Mouse (Mus musculus) adrenal gland, postnatal 0 days (tissue): Measurements from ENCODE around the gene Cabin1. TPM values are rescaled to one million over a fixed set of nuclear protein-coding genes. Genes with fewer than 3 reads are reported as not detected.

Source experiments
- polyA plus RNA-seq: library from polyadenylated mRNA; unstranded; fragments of >200 nt; fragmentation: Nextera tagmentation; extraction: Ambion mirVana; gene quantifications from 2 replicates; pipeline ENCODE4 v1.2.1, GENCODE M21; 2015

Cabin1 gene
- 21.4 and 25.9 TPM in 2 replicates for polyA plus RNA-seq

GRCm38 (mm10) chr10:75763682-75764518 lies at the start of gene Cabin1:
Gene Cabin1 (minus strand): TSS chr10:75764341.

DNA sequence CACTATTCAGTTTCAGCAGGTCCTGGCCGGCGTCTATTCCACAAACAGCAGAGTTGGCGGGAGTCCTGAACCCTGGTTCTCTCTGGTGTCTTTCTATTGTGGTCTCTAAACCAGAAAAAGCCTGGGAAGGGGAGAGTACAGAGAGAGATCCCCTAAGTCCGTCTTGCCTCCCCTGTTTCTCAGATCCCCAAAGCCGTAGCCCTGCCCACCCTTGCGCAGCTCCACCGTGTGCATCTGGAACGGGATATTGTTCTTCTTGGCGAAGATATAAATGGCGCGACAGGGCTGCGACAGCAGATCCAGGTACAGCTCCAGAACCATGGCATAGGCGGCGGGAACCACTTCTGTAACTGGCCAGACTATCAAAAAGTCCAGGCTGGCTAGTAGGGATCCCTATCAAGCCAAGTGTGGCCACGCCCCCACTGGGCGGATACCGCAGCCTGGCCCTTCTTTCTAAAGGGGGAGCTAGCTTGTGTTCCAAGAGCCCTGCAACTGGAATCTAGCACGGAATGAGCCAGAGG lies 34.1 kb upstream of the Cabin1 start, which contains the start of gene Gstt1:
TSS of gene Gstt1 (minus strand) at position 409 of the 521 bp plus-strand sequence.

DNA sequence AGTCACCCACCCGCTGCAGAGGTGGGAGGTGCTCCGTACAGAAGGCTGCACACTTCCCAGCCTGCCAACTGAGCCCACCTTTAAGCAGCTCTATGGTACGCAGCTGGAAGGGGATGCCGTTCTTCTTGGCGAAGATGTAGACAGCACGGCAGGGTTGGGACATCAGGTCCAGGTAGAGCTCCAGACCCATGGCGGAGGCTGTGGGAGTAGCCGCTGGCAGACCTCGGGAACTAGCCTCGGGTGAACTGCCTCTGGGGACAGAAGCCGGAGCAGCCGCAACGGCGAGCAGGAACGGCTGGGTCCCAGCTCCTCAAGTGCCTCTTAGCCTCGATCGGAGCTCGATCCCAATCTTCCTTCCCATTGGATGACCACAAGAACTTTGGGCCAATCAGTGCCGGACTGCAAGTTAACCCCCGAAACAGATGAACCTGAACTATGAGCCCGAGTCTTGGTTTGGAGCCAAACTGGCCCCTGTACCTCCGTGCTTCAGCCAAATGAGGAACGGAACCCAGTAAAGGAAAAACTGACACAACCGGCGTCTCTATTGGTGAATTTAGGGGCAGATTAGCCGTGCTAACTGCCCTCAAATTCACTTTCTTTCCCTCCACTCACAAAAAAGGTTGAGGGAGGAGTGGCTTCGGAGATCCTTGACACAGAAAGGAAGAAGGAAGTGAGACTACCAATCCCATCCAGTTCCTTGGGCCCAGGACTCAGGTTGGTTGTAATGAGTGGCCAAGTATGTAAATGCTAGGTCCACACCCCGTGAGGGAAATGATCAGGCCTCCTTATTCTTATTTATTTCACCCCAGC lies 16.8 kb upstream of the Cabin1 start, which contains the start of the genes Gm20441 and Gstt3:
TSS of gene Gm20441 (minus strand) at position 186 of the 810 bp plus-strand sequence.
TSS of gene Gstt3 (minus strand) at position 646 of the 810 bp plus-strand sequence.

GRCm38 (mm10) chr10:75772795-75773664 lies 8.9 kb upstream of the Cabin1 start, which contains the start of gene Ddt:
Gene Ddt (minus strand): TSS chr10:75773414.

GRCm38 (mm10) chr10:75643741-75644343 lies 120.3 kb downstream of the Cabin1 start, which contains the start of gene Susd2:
Gene Susd2 (minus strand): TSS chr10:75644008.

Other genes with a start within 250 kb of the Cabin1 start
- gene Snrpd3, start 246.8 kb downstream of the Cabin1 start, polyA plus RNA-seq: 77.0 and 80.5 TPM in 2 replicates
- 15.0 and 18.4 TPM in 2 replicates for gene Gucd1, start 246.4 kb downstream of the Cabin1 start, polyA plus RNA-seq
- gene Lrrc75b, start 204.0 kb downstream of the Cabin1 start, polyA plus RNA-seq: 1.5 and 5.4 TPM in 2 replicates
- gene Ggt1, start 202.7 kb downstream of the Cabin1 start, polyA plus RNA-seq: 1.1 and 3.2 TPM in 2 replicates
- gene Ggt5, start 175.0 kb downstream of the Cabin1 start, polyA plus RNA-seq: 5.2 and 8.1 TPM in 2 replicates
- 7.7 and 10.6 TPM in 2 replicates for gene Susd2, start 120.3 kb downstream of the Cabin1 start, polyA plus RNA-seq
- gene Ddt, start 9.1 kb upstream of the Cabin1 start, polyA plus RNA-seq: 81.4 and 106 TPM in 2 replicates
- gene Gm20441, start 16.6 kb upstream of the Cabin1 start, polyA plus RNA-seq: 0.22 TPM in 1 of 2 replicates, not detected in the other
- 12.6 and 16.8 TPM in 2 replicates for gene Gstt3, start 17.1 kb upstream of the Cabin1 start, polyA plus RNA-seq
- 18.9 and 26.1 TPM in 2 replicates for gene Gstt1, start 34.2 kb upstream of the Cabin1 start, polyA plus RNA-seq
- gene Gstt4, start 58.2 kb upstream of the Cabin1 start, polyA plus RNA-seq: not detected in 2 replicates
- 39.0 and 42.7 TPM in 2 replicates for gene Gstt2, start 73.1 kb upstream of the Cabin1 start, polyA plus RNA-seq
- gene Mif, start 95.9 kb upstream of the Cabin1 start, polyA plus RNA-seq: 540 and 846 TPM in 2 replicates
- 0.32 and 3.0 TPM in 2 replicates for gene Derl3, start 129.1 kb upstream of the Cabin1 start, polyA plus RNA-seq
- 75.4 and 89.9 TPM in 2 replicates for gene Smarcb1, start 157.3 kb upstream of the Cabin1 start, polyA plus RNA-seq
- 128 and 210 TPM in 2 replicates for gene Chchd10, start 168.8 kb upstream of the Cabin1 start, polyA plus RNA-seq
- 15.1 and 23.4 TPM in 2 replicates for gene Mmp11, start 172.2 kb upstream of the Cabin1 start, polyA plus RNA-seq
- gene Gm867, start 176.3 kb upstream of the Cabin1 start, polyA plus RNA-seq: 0.62 and 0.66 TPM in 2 replicates
- 2.9 and 4.8 TPM in 2 replicates for gene Vpreb3, start 178.7 kb upstream of the Cabin1 start, polyA plus RNA-seq
- gene Gm5134, start 190.2 kb upstream of the Cabin1 start, polyA plus RNA-seq: 0.06 and 0.17 TPM in 2 replicates